Mouse (Mus musculus) cortical plate, adult 2 months (tissue): ENCODE results near the gene Myadml2. TPM values are rescaled to one million over a fixed set of nuclear protein-coding genes. Genes with fewer than 3 reads are reported as not detected.

ENCODE experiments used
- H3K27ac ChIP-seq: fragments of 200-500 bp; 2 replicates; pipeline ENCODE4 v1.5.1; 2012; ENCODE audit warnings: low read length, control low read depth, inconsistent platforms; ENCODE audit not compliant: insufficient read depth
- H3K4me1 ChIP-seq: fragments of 200-500 bp; 2 replicates; pipeline ENCODE4 v1.6.1; 2011; ENCODE audit warnings: low read length; ENCODE audit not compliant: control insufficient read depth, insufficient read depth
- H3K4me3 ChIP-seq: fragments of 200-500 bp; 2 replicates; pipeline ENCODE4 v1.5.1; 2011; ENCODE audit warnings: mild to moderate bottlenecking, low read length, control low read depth; ENCODE audit not compliant: insufficient read depth
- CTCF ChIP-seq: fragments of 200-500 bp; IDR thresholded peaks from 2 replicates; pipeline ENCODE4 v1.5.1; 2011; ENCODE audit warnings: mild to moderate bottlenecking, control low read depth, low read length; ENCODE audit not compliant: insufficient read depth; ENCODE audit errors: extremely low read depth
- POLR2A ChIP-seq: fragments of 200-500 bp; IDR thresholded peaks from 2 replicates; pipeline ENCODE4 v1.6.1; 2011; ENCODE audit warnings: mild to moderate bottlenecking, low read length, control low read depth; ENCODE audit not compliant: insufficient read depth; ENCODE audit errors: extremely low read depth
- polyA plus RNA-seq: library from polyadenylated mRNA; depleted of rRNA; stranded (reverse); fragments of >200 nt; gene quantifications from 2 replicates; pipeline ENCODE4 v1.2.3, GENCODE M21; 2012

The Myadml2 gene
- polyA plus RNA-seq, 1 experiment: 3.4 TPM

DNA sequence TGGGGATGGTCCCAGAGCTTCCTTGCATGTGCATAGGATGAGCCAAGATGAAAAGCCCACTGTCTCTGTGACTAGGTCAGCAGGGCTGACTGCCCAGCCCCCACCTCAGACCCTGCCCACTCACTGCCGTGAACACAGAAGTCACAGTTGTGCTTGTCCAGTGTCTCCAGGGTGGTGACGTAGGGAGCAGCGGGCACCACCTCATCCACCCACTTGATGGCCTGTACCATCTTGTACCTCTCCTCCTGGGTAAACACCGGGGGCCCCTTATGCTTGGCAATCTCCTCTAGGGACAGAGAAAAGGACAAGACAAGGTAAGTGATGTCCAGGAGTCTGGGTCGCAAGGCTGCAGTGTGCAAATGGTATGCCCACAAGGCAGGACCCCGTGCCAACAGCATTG, 32.8 kb downstream of the Myadml2 start:
- Histone ChIP-seq H3K27ac (no peak overlapping the region), H3K4me1 (peaks cover 5% of the 10 kb centered on the region), H3K4me3 (no peak overlapping the region)
- TF ChIP-seq CTCF: no peak
- TF ChIP-seq POLR2A: peak; percentile 12; the same call in 1 of the 2 replicates

DNA sequence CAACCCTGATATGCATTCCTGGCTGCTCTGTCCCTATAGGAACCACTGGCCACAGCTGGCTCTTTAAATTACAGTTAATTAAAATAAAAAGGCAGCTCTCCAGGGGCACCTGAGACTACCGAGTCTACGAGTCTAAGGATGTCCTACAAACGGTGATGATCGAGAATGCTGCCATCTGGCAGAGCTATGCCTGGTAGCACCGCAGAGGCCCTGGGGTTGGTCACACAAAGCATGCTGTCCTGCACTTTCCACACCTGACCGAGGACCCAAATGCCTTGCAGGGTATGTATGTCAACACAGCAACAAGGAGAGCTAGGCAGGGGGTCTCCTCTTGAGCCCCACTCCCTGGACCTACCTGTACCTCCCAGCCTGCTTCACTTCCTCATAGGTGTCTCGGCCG, 34.0 kb downstream of the Myadml2 start:
- Histone ChIP-seq H3K4me1 (peaks cover 7% of the 10 kb centered on the region), H3K27ac (no peak overlapping the region)
- TF ChIP-seq CTCF: no peak
- no peak for TF ChIP-seq POLR2A

DNA sequence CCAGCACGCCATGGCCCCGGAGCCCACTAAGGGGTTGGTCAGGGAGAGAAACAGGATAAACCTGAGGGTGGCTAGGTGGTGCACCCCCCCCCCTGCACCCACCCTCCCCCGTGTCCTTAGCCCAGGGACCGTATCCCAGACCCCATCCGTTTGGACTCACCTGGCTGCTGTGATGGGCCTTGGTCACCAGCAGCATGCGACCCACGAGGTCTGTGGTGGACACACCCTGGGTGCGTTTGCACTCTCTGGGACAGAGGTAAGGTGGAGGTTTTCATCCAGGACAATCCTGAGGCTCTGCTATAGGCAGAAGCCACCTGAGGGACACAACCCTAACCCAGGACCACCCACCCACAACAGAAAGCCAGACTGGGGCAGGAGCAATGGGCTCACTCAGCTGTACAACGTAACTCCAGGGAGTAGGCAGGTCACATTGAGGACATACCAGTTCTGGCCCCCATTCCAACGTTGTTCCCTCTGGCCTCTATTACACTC, 34.4 kb downstream of the Myadml2 start:
- peaks cover 7% of the 10 kb centered on the region for H3K4me1 ChIP-seq
- no peak overlapping the region for H3K27ac ChIP-seq
- H3K4me3 ChIP-seq: no peak overlapping the region
- TF ChIP-seq CTCF (no peak), POLR2A (no peak)

More for the DNA sequence above, 34.0 kb downstream of the Myadml2 start:
- H3K4me3 ChIP-seq: no peak overlapping the region

DNA sequence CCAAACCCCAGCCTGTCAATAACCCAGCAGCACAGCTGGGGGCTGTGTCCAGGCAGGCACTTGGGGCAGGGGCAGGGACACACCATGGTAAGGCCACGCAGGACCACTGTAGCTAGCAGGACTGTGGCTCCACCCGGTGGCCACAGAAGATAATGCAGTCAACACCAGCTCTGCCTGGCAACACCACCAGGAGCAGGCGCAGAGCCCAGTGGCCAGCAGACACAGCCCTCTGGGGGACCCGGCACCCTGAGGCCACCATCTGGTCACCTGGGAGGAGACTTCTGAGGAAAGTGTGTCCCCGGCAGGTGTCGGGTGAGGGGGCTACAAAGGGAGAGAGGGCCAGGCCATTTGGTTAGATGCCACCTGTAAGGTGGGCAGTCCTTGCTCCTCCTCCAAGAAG, 35.2 kb downstream of the Myadml2 start:
- no peak overlapping the region for H3K27ac ChIP-seq
- TF ChIP-seq POLR2A (no peak), CTCF (peak; percentile 62)
- no peak overlapping the region for H3K4me3 ChIP-seq

DNA sequence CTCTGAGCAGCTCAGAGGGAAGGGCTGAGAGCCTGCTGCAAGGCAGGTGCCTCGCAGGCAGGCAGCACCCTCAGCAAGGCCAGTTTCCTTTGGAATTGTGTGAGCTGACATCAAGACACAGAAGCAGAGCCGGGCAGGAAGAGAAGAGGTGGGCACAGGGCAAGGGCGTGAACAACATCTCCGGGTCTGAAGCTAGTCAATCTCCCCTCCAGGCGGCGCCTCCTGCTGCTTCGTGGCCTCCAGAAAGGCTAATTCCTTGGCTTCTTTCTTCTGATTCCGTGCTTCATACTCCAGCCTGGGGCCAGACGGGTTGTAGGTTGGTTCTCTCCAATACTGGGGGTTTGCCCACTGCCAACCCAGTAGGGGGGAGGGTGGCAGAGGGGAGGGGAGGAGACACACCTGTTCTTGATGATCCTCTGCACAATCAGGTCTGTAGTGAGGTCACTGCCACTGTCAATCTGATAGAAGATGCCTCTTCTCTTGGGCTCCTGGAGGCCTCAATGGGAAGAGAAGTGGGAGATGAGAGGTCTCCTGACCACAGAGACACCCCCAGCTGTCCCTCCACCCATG, 37.4 kb downstream of the Myadml2 start:
- TF ChIP-seq POLR2A (no peak), CTCF (no peak)
- no peak overlapping the region for H3K27ac ChIP-seq
- H3K4me1 ChIP-seq: 0 out of 2 replicates have a peak, but pooled peaks cover 2% of the 10 kb centered on the region
- H3K4me3 ChIP-seq: no peak overlapping the region

More for the DNA sequence above, 35.2 kb downstream of the Myadml2 start:
- peaks cover 7% of the 10 kb centered on the region for H3K4me1 ChIP-seq

DNA sequence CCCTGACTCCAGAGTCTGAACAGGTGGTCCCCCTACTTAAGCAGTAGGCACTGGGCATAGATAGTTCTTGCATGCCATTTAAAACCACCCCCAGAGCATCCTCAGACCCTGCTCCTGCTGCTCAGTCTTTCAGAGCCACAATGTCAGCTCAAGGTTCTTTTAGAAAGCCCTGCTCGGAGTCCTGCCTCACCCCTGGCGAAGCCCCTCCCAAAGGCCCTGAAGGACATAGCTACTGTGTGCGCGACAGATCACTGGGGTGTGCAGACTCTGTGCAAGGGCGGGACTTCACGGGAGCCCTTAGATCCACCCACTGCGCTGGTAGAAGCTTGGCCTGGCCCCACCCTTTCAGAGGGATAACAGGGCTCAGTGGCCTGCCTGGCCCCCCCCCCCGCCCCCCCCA, 38.7 kb downstream of the Myadml2 start:
- H3K4me3 ChIP-seq: no peak overlapping the region
- TF ChIP-seq POLR2A (peak; percentile 7; the same call in 1 of the 2 replicates), CTCF (no peak)
- no peak overlapping the region for H3K27ac ChIP-seq
- 0 out of 2 replicates have a peak, but pooled peaks cover 2% of the 10 kb centered on the region for H3K4me1 ChIP-seq

DNA sequence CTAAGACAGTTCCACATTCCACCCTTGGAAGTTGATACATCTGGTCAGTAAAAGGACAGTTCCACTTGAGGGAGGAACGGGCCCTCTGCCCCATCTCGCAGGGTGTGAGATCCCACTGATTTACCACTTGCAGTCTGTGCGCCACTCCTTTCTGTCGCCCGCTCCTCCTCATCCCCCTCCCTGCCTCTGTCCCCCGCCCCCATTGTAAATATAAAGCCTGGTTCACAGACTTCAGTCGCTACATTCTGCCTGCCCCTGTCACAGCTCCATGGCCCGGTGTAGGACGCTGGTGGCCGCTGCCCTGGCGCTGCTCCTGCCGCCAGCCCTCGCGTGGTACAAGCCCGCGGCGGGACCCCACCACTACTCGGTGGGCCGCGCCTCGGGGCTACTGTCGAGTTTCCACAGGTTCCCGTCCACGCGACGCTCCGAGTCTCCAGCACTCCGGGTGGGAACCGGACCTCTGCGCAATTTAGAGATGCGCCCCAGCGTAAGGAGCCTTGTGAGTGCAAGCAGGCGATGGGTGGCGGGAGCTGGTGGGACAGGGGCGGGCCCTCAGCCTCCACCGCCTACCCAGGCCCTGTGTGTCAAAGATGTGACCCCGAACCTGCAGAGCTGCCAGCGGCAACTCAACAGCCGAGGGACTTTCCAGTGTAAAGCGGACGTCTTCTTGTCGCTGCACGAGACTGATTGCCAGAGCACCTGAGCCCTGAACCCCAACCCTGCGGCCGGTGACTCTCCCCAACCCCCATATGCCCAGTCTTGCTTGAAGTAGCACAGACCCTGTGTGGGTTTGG, 39.5 kb downstream of the Myadml2 start, which contains the start of gene Npb:
Gene Npb, plus strand, starts transcription at position 237 of the 794 bp plus-strand sequence.
- Histone ChIP-seq H3K4me3 (no peak within 1 kb of the TSS), H3K27ac (no peak within 1 kb of the TSS)
- TF ChIP-seq POLR2A (no peak), CTCF (no peak)

DNA sequence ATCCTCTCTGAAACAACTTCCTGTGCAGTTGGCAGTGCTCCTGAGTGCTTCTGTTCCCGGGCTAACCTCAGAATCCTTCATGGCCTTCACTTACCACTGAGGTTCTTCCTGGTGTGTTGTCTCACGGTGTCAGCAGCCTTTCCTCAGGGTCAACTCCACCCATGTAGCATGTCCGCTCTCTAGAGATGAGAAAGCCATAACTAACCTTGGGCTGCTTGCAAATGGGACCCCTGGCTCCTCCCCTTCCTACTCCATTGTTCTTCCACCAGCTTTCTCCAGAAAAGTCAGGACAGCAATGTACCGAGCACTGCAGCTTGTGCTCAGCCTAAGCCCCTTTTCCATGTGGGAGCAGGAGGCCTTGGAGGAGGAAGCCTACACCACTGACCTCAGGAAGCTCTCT, 41.2 kb downstream of the Myadml2 start:
- no peak for TF ChIP-seq CTCF
- TF ChIP-seq POLR2A: no peak
- Histone ChIP-seq H3K4me1 (0 out of 2 replicates have a peak, but pooled peaks cover 2% of the 10 kb centered on the region), H3K27ac (no peak overlapping the region), H3K4me3 (no peak overlapping the region)

More for the DNA sequence above, 39.5 kb downstream of the Myadml2 start, which contains the start of gene Npb:
- 0 out of 2 replicates have a peak, but pooled peaks cover 2% of the 10 kb centered on the region for H3K4me1 ChIP-seq

DNA sequence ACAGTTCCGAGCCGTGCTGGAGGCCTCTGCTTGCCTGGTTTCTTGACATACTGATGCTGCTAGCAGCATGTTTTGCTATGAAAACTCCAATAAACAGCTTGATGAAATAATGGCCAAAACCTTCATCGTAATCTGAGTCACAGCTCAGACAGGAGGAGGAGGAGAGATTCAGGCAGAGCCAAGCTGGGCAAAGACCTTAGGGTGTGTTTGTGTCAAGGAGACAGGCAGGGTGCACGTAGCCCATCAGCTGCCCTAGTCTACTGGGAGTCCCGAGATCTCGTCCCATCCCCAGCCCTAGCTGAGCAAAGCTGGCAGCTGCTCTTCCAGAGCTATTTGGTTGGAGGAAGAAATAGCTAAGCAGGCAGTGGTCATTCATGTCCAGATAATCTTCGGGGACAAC, 42.3 kb downstream of the Myadml2 start:
- H3K4me3 ChIP-seq: no peak overlapping the region
- no peak overlapping the region for H3K27ac ChIP-seq
- H3K4me1 ChIP-seq: 0 out of 2 replicates have a peak, but pooled peaks cover 2% of the 10 kb centered on the region
- TF ChIP-seq CTCF: no peak
- no peak for TF ChIP-seq POLR2A

DNA sequence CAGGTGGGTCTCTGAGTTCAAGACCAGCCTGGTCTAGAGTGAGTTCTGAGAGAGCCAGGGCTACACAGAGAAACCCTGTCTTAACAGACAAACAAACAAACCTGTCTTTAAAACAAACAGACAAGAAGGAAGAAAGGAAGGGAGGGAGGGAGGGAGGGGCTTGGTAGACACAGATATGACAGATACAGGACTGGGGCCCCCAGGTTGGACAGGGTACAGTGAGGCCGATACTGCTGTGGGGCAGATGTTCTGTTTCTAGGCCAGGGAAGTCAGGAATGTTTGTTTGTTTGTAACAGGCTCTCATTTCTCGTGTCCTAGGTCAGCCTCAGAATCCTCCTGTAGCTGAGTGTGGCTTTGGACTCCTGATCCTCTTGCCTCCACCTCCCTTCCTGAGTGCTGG, 44.4 kb downstream of the Myadml2 start:
- no peak overlapping the region for H3K27ac ChIP-seq
- H3K4me3 ChIP-seq: no peak overlapping the region
- 0 out of 2 replicates have a peak, but pooled peaks cover 1% of the 10 kb centered on the region for H3K4me1 ChIP-seq
- TF ChIP-seq POLR2A (no peak), CTCF (no peak)
